Mouse (Mus musculus): ENCODE measurements around the gene Nrd1. TPM values are rescaled to one million over a fixed set of nuclear protein-coding genes. Genes with fewer than 3 reads are reported as not detected.

Nrd1 gene
- total RNA-seq (2018; cell fraction: chromatin; rRNA removed) = 100 to 1,000 TPM; 179 to 386 (median 297) TPM
- 10 to 100 TPM; 58.9 to 88.2 (median 70.6) TPM for total RNA-seq (2018; cell fraction: cytosol; rRNA removed)
- 100 to 1,000 TPM; 103 to 240 (median 158) TPM for total RNA-seq (2018; cell fraction: nucleus; rRNA removed)
- 63.9 to 251 TPM (median 84.8 TPM) in 3 replicates for polyA plus RNA-seq (2018)

DNA sequence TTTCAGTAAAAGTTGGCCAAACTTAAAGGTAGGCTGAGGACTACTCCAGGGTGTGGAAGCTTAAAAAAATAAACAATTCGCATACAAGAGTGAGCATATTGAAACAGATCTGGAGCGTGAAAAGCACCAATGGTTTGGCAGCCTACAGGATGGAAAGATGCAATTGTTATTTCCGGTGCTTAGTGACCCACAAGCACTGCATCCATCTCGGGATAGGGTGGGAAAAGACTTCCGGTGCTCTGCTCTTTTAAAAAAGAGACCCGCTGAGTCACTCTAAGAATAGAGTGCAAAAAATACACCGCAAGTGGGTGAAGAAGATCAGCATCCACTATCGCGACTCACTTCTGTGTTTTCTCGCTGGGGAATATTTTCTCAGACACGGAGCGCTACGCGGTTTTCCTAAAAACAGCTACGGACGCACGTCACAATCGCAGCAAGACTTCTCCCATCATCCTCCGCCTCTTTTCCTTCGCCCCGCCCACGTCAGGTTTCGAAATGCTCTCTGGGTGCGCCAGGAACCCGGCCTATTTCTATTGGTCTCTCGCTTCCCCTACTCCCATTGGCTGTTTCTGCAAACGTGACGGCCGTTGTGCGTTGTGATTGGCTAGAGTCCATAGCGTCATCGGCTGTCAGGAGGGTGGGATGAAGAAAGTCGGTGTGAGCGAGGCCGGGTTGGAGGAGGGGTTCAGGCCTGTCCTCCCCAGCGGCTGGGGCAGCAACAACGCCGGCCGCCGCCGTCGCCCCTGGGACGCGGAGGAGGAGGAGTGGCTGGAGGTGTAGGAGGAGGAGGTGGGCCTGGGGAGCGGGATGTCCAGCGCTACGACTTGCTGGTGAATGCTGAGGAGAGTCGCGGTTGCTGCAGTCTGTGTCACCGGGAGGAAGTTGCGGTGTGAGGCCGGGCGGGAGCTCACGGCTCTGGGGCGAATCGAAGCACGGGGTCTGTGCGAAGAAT, at the start of gene Nrd1:
TSS of gene Nrd1 (plus strand) at position 657 of the 952 bp plus-strand sequence.
- peak within 1 kb of the TSS; percentile 98 for H3K4me3 ChIP-seq (ENCODE audit: inconsistent target)
- under 1% methylated on average over 58 of the region's 58 CpGs for WGBS (ENCODE audit: missing documents)
- H3K27ac ChIP-seq = peak within 1 kb of the TSS; percentile 81
- peaks cover 46% of the 10 kb centered on the region for H3K79me2 ChIP-seq (ENCODE audit: inconsistent target)
- H3K36me3 ChIP-seq (ENCODE audit: inconsistent target) = no peaks in the 10 kb centered on the region

- Histone ChIP-seq H3K79me2 (ENCODE audit: inconsistent target) (no peaks in the 10 kb centered on the region), H3K4me3 (ENCODE audit: inconsistent target) (no peak overlapping the region), H3K27ac (no peak overlapping the region), H3K36me3 (ENCODE audit: inconsistent target) (no peaks in the 10 kb centered on the region)
- 29% methylated on average over 4 of the region's 4 CpGs for WGBS (ENCODE audit: missing documents)
Measured at GRCm38 (mm10) chr4:108951663-108952062, 48.8 kb upstream of the Nrd1 start.

GRCm38 (mm10) chr4:108959696-108960095, 40.8 kb upstream of the Nrd1 start:
- H3K4me3 ChIP-seq (ENCODE audit: inconsistent target) = no peak overlapping the region
- H3K79me2 ChIP-seq (ENCODE audit: inconsistent target) = no peaks in the 10 kb centered on the region
- H3K27ac ChIP-seq = no peak overlapping the region
- 95% methylated on average over 3 of the region's 3 CpGs for WGBS (ENCODE audit: missing documents)
- no peaks in the 10 kb centered on the region for H3K36me3 ChIP-seq (ENCODE audit: inconsistent target)

DNA sequence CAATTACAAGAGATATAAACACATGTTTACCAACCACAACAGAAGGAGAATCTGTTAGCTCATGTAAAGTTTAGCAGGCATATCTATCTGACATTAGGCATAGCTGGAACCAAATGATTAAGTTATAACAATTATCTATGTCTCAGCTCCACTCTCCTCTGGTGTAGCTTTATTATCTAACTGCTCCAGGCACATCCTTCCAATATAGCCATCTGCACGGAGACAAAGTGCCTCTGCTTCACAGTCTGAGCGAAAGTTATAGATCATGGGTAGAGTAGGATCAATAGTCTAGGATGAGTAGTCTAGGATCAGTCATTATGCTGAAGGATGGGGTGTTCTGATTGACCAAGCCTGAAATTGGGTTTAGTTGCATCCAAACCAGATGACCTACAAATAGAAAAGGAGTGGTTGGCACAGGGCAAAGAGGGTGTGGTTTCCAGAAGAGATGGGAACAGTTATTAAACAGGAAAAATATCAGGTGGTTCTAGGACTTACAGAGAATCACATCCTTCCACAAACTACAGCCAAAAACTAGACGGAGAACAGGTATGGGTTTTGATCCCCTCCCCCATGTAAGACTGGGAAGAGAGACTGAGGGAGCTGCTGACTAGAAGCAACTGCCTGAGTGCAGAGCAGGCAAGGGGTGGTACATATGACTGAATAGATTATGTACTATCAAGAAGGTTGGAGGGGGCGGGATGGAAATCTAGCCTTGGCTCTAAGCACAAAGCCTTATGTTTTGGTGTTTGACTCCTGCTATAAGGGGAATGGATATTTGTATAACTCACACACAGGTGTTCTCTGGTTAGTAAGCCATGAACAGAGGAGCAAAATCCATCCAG, 39.6 kb upstream of the Nrd1 start:
- no peak overlapping the region for H3K27ac ChIP-seq
- 89% methylated on average over 4 of the region's 4 CpGs for WGBS (ENCODE audit: missing documents)
- no peak overlapping the region for H3K4me3 ChIP-seq (ENCODE audit: inconsistent target)
- H3K79me2 ChIP-seq (ENCODE audit: inconsistent target) = no peaks in the 10 kb centered on the region
- no peaks in the 10 kb centered on the region for H3K36me3 ChIP-seq (ENCODE audit: inconsistent target)

DNA sequence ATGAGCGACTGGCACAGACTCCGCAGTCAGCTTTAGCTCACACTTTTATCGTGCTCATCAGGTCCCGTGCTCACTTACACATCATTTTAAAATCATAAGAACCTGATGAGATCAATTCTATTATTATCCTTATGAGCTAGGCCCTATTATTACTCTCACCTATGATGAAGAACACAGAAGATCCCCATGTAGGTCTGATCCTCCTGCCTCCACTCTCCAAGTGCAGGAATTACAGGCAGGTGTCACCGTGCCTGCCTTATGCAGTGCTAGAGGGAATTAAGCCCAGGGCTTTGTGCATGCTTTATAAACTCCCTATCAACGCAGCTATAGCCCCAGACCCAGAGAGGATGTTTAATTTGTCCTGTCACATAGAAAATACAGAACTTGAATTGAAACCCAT, 37.4 kb upstream of the Nrd1 start:
- Histone ChIP-seq H3K27ac (no peak overlapping the region), H3K79me2 (ENCODE audit: inconsistent target) (no peaks in the 10 kb centered on the region), H3K36me3 (ENCODE audit: inconsistent target) (no peaks in the 10 kb centered on the region), H3K4me3 (ENCODE audit: inconsistent target) (no peak overlapping the region)
- 95% methylated on average over 6 of the region's 6 CpGs for WGBS (ENCODE audit: missing documents)

DNA sequence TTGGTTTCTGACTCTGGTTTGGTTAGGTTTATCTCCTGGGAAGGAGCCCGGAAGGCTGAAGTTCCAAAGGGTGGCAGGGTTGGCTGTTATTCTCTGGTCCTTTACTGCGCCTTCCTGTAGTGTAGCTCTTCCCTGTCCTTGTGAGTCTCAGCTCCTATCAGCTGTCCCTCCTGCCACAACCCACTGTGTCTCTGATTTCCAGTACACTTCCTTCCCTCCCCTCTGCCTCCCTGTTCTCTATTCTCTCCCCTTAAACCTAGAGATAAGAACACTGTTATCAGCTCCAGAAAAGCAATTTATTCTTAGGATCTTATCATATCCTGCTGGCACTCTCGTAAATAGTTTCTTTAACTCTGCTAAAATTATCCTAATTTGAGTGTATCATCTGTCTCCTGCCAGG, 30.9 kb upstream of the Nrd1 start:
- WGBS (ENCODE audit: missing documents) = 56% methylated on average over 3 of the region's 3 CpGs
- Histone ChIP-seq H3K79me2 (ENCODE audit: inconsistent target) (no peaks in the 10 kb centered on the region), H3K36me3 (ENCODE audit: inconsistent target) (no peaks in the 10 kb centered on the region), H3K27ac (no peak overlapping the region), H3K4me3 (ENCODE audit: inconsistent target) (no peak overlapping the region)

DNA sequence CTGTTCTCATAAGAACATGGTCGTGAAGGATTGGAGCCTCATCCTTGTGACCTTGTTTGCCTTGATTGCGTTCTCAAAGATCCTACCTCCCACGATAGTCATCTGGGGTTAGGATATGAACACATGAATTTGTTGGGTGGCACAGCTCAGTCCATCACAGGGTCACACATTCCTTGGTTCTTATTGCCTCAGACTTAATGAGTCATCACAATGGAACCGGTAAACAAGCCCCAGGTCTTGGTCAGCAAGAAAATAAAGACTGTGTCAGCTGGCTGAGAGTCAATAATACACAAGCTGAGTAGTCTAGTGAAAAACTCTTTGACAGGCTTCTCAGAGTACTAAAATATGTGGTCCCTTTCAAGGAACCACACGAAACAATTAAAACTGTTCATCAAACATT, 29.4 kb upstream of the Nrd1 start:
- Histone ChIP-seq H3K36me3 (ENCODE audit: inconsistent target) (no peaks in the 10 kb centered on the region), H3K79me2 (ENCODE audit: inconsistent target) (no peaks in the 10 kb centered on the region), H3K27ac (no peak overlapping the region), H3K4me3 (ENCODE audit: inconsistent target) (no peak overlapping the region)
- 82% methylated on average over 5 of the region's 5 CpGs for WGBS (ENCODE audit: missing documents)

DNA sequence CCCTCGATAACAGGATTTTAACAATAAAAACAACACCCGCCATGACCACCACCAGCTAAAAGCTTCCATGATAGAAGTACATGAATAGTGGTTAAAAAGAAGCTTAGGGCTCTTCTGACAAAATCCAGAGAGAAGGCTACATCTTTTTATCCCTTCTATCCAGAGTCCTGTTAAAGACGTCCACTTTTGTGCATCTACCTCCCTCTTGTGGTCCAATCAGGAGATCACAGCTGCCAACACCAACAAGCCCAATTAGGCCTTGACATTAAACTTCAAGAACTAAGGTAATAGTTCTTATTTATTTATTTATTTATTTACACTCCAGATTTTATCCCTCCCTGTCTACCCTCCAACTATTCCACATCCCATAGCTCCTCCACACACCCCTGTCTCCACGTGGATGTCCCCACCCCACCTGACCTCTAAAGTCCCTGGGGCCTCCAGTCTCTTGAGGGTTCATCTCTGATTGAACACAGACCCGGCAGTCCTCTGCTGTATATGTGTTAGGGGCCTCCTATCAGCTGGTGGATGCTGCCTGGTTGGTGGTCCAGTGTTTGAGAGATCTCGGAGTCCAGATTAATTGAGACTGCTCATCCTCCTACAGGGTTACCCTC, 23.9 kb upstream of the Nrd1 start:
- H3K36me3 ChIP-seq (ENCODE audit: inconsistent target) = no peaks in the 10 kb centered on the region
- H3K4me3 ChIP-seq (ENCODE audit: inconsistent target) = no peak overlapping the region
- 57% methylated on average over 6 of the region's 6 CpGs for WGBS (ENCODE audit: missing documents)
- H3K79me2 ChIP-seq (ENCODE audit: inconsistent target) = no peaks in the 10 kb centered on the region
- no peak overlapping the region for H3K27ac ChIP-seq

DNA sequence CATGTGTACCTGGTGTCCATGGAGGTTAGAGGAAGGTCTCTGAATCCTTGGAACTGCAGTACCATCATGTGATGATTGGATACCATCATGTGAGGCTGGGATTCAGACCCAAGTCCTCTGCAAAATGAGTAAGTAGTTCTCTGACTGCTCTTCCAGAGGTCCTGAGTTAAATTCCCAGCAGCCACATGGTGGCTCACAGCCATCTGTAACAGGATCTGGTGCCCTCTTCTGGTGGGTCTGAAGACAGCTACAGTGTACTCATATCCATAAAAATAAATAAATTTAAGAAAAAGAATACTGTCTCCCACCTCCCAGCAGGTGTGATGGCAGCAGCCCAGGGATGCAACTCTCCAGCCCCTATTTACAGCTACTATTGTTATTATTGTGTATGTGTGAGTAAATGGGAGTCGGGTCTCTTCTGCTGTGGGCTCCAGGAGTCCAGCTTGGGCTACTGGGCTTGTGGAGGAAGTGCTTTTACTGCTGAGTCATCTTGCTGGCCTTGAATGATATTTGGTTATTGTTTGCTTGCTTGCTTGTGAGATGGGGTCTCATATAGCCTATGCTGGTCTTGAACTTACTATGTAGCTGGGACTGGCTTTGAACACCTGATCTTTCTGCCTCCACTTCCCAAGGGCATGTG, 13.5 kb upstream of the Nrd1 start:
- no peaks in the 10 kb centered on the region for H3K79me2 ChIP-seq (ENCODE audit: inconsistent target)
- 28% methylated on average over 1 of the region's 1 CpGs for WGBS (ENCODE audit: missing documents)
- H3K36me3 ChIP-seq (ENCODE audit: inconsistent target) = no peaks in the 10 kb centered on the region
- H3K27ac ChIP-seq = no peak overlapping the region
- no peak overlapping the region for H3K4me3 ChIP-seq (ENCODE audit: inconsistent target)

DNA sequence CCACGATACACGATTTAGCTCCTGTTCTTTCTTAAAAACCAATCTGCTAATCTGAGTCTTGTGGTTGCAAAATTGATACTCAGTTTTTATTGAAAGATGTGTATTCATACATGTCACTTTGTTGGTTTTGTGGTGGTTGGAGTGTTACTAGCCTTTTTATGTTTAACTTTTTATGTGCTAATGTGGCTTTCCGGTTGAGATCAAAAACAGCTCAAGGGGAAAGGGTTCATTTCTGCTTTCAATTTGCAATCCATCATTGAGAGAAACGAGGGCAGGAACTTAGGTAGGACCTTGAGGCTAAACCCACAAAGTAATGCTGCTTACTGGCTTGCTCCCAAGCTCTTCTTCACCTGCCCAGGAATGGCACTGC, 13.0 kb upstream of the Nrd1 start:
- WGBS (ENCODE audit: missing documents) = 29% methylated on average over 4 of the region's 4 CpGs
- no peaks in the 10 kb centered on the region for H3K79me2 ChIP-seq (ENCODE audit: inconsistent target)
- H3K36me3 ChIP-seq (ENCODE audit: inconsistent target) = no peaks in the 10 kb centered on the region
- no peak overlapping the region for H3K4me3 ChIP-seq (ENCODE audit: inconsistent target)
- H3K27ac ChIP-seq = no peak overlapping the region

DNA sequence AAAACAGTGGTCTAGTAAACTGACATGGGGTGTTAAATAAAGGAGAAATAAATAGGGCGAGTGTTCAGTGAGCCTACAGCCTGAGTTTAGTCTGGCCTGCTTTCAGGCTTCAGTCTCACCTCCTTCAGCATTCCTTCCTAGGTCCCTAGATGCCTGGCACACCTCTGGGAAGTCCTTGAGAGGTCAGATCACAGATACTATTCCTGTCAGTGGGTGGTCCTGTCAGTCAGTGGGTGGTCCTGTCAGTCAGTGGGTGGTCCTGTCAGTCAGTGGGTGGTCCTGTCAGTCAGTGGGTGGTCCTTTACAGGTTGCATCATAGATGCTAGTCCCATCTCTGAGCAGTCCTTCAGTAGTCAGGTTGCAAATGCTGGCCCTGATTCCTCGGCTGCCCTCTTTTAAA, 11.0 kb upstream of the Nrd1 start:
- H3K79me2 ChIP-seq (ENCODE audit: inconsistent target) = no peaks in the 10 kb centered on the region
- no peaks in the 10 kb centered on the region for H3K36me3 ChIP-seq (ENCODE audit: inconsistent target)
- H3K27ac ChIP-seq = no peak overlapping the region
- H3K4me3 ChIP-seq (ENCODE audit: inconsistent target) = no peak overlapping the region
- 82% methylated on average over 2 of the region's 2 CpGs for WGBS (ENCODE audit: missing documents)

DNA sequence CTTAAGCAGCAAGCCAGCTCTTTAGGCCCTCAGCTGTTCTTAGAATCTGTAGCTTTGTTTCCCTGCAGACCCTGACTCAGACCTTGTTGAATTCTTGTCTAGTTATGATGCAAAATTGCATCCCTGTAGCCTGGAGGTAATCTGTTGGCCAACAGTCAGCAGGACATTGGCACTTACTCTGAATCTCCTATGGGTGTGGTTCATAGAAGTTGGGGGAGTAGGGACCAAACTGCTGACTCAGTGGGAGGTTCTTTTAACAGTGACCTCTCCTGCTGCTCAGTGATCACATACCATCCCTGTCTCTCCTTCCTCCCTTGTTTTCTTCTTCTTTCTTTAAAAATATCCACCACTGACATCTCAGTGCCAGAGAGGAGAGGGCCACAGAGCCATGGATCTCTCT, 10.4 kb upstream of the Nrd1 start:
- H3K27ac ChIP-seq = no peak overlapping the region
- H3K36me3 ChIP-seq (ENCODE audit: inconsistent target) = no peaks in the 10 kb centered on the region
- no peaks in the 10 kb centered on the region for H3K79me2 ChIP-seq (ENCODE audit: inconsistent target)
- no peak overlapping the region for H3K4me3 ChIP-seq (ENCODE audit: inconsistent target)

GRCm38 (mm10) chr4:108990571-108990970, 9.9 kb upstream of the Nrd1 start:
- no peaks in the 10 kb centered on the region for H3K36me3 ChIP-seq (ENCODE audit: inconsistent target)
- WGBS (ENCODE audit: missing documents) = 96% methylated on average over 6 of the region's 6 CpGs
- H3K27ac ChIP-seq = no peak overlapping the region
- no peak overlapping the region for H3K4me3 ChIP-seq (ENCODE audit: inconsistent target)
- no peaks in the 10 kb centered on the region for H3K79me2 ChIP-seq (ENCODE audit: inconsistent target)

GRCm38 (mm10) chr4:108991811-108992210, 8.6 kb upstream of the Nrd1 start:
- Histone ChIP-seq H3K36me3 (ENCODE audit: inconsistent target) (no peaks in the 10 kb centered on the region), H3K4me3 (ENCODE audit: inconsistent target) (no peak overlapping the region), H3K79me2 (ENCODE audit: inconsistent target) (no peaks in the 10 kb centered on the region), H3K27ac (no peak overlapping the region)

Data from macrophage (primary cell).